Mouse (Mus musculus) urinary bladder, postnatal 36 days (tissue): Measurements from ENCODE around the gene Mob3a.

Experiments used
- DNase-seq, 2 experiments: peaks; one replicate each; pipeline ENCODE4 v3.0.0; 2022; ENCODE audit warnings: low spot score in 2 of 2, mixed read lengths in 1 of 2

Gene Mob3a

GRCm38 (mm10) chr10:80700038-80700504, 1.7 kb downstream of the Mob3a start:
- DNase-seq = no peak

GRCm38 (mm10) chr10:80698605-80699004, 3.2 kb downstream of the Mob3a start:
- no peak for DNase-seq

GRCm38 (mm10) chr10:80697812-80698211, 4.0 kb downstream of the Mob3a start:
- DNase-seq = no peak

- no peak for DNase-seq
These were observed 4.4 kb downstream of the Mob3a start for GRCm38 (mm10) chr10:80697393-80697787.

- no peak for DNase-seq
These were observed 5.0 kb downstream of the Mob3a start for GRCm38 (mm10) chr10:80696502-80697392.

GRCm38 (mm10) chr10:80695801-80696501, 5.8 kb downstream of the Mob3a start:
- DNase-seq = no peak

GRCm38 (mm10) chr10:80695186-80695585, 6.6 kb downstream of the Mob3a start:
- DNase-seq = peak in 1 of 2 experiments; percentile 39

GRCm38 (mm10) chr10:80694159-80694938, 7.4 kb downstream of the Mob3a start:
- DNase-seq = no peak

GRCm38 (mm10) chr10:80693401-80694045, 8.3 kb downstream of the Mob3a start:
- DNase-seq = no peak

- DNase-seq = no peak
These were observed 9.3 kb downstream of the Mob3a start for GRCm38 (mm10) chr10:80692249-80693165.

- DNase-seq = peak in 1 of 2 experiments; percentile 80
These were observed 13.9 kb downstream of the Mob3a start for GRCm38 (mm10) chr10:80687850-80688249.

GRCm38 (mm10) chr10:80686617-80687016, 15.2 kb downstream of the Mob3a start:
- DNase-seq = no peak

GRCm38 (mm10) chr10:80684984-80685383, 16.8 kb downstream of the Mob3a start:
- DNase-seq = no peak

GRCm38 (mm10) chr10:80684214-80684613, 17.6 kb downstream of the Mob3a start:
- peak in 1 of 2 experiments; percentile 77 for DNase-seq

- no peak for DNase-seq
These were observed 18.1 kb downstream of the Mob3a start for GRCm38 (mm10) chr10:80683647-80684046.

GRCm38 (mm10) chr10:80682003-80682402, 19.8 kb downstream of the Mob3a start:
- no peak for DNase-seq

GRCm38 (mm10) chr10:80680260-80680696, 21.5 kb downstream of the Mob3a start:
- DNase-seq = no peak

- peak in 1 of 2 experiments; percentile 52 for DNase-seq
These were observed 22.1 kb downstream of the Mob3a start for GRCm38 (mm10) chr10:80679556-80680259.

GRCm38 (mm10) chr10:80678601-80679377, 23.0 kb downstream of the Mob3a start:
- DNase-seq = peak in 1 of 2 experiments; percentile 53
